Mouse (Mus musculus) thymus, postnatal 0 days (tissue): ENCODE measurements around the gene Yap1. TPM values are rescaled to one million over a fixed set of nuclear protein-coding genes. Genes with fewer than 3 reads are reported as not detected.

Source experiments
- DNase-seq: peaks from one replicate; pipeline ENCODE4 v3.0.0-alpha.2; 2015; ENCODE audit warnings: low spot score
- polyA plus RNA-seq: library from polyadenylated mRNA; unstranded; fragments of >200 nt; fragmentation: Nextera tagmentation; extraction: Ambion mirVana; gene quantifications from 2 replicates; pipeline ENCODE4 v1.2.1, GENCODE M21; 2015

Gene Yap1
- 5.3 and 5.5 TPM in 2 replicates for polyA plus RNA-seq

GRCm38 (mm10) chr9:8004370-8004991 is at the start of gene Yap1:
Gene Yap1 (minus strand): TSS chr9:8004596.
- DNase-seq = peak; percentile 66

GRCm38 (mm10) chr9:8043044-8043387 is 38.6 kb upstream of the Yap1 start:
- no peak for DNase-seq

- DNase-seq = peak; percentile 96
Observed at GRCm38 (mm10) chr9:8042338-8043043, 38.1 kb upstream of the Yap1 start, which contains the start of gene Cfap300. Gene Cfap300 (minus strand): TSS chr9:8042823.

- peak; percentile 29 for DNase-seq
Observed at GRCm38 (mm10) chr9:8035546-8035945, 31.1 kb upstream of the Yap1 start.

- DNase-seq = no peak
Observed at GRCm38 (mm10) chr9:8035091-8035490, 30.7 kb upstream of the Yap1 start.

GRCm38 (mm10) chr9:8034143-8034542 is 29.7 kb upstream of the Yap1 start:
- DNase-seq = no peak

GRCm38 (mm10) chr9:8032847-8033246 is 28.5 kb upstream of the Yap1 start:
- DNase-seq = no peak

GRCm38 (mm10) chr9:8018609-8019008 is 14.2 kb upstream of the Yap1 start:
- no peak for DNase-seq

GRCm38 (mm10) chr9:8017253-8017913 is 13.0 kb upstream of the Yap1 start:
- DNase-seq = peak; percentile 50

- no peak for DNase-seq
Observed at GRCm38 (mm10) chr9:8003301-8004271, 810 bp downstream of the Yap1 start.

GRCm38 (mm10) chr9:8002806-8003205 is 1.6 kb downstream of the Yap1 start:
- DNase-seq = no peak

GRCm38 (mm10) chr9:8001352-8001751 is 3.0 kb downstream of the Yap1 start:
- DNase-seq = no peak

GRCm38 (mm10) chr9:7994275-7994674 is 10.1 kb downstream of the Yap1 start:
- no peak for DNase-seq

- no peak for DNase-seq
Observed at GRCm38 (mm10) chr9:7992651-7993050, 11.7 kb downstream of the Yap1 start.

GRCm38 (mm10) chr9:7990897-7991296 is 13.5 kb downstream of the Yap1 start:
- no peak for DNase-seq

GRCm38 (mm10) chr9:7987119-7987518 is 17.3 kb downstream of the Yap1 start:
- DNase-seq = no peak

GRCm38 (mm10) chr9:7984287-7984686 is 20.1 kb downstream of the Yap1 start:
- no peak for DNase-seq

GRCm38 (mm10) chr9:7983665-7984064 is 20.7 kb downstream of the Yap1 start:
- no peak for DNase-seq

GRCm38 (mm10) chr9:7980162-7980561 is 24.2 kb downstream of the Yap1 start:
- no peak for DNase-seq

GRCm38 (mm10) chr9:7979153-7979916 is 25.1 kb downstream of the Yap1 start:
- DNase-seq = no peak

GRCm38 (mm10) chr9:7978502-7978901 is 25.9 kb downstream of the Yap1 start:
- DNase-seq = no peak
